Mouse (Mus musculus) cerebellum, adult 2 months (tissue): ENCODE results near the gene Dnajc1.

ENCODE experiments used
- CTCF ChIP-seq: fragments of 200-500 bp; IDR thresholded peaks from 2 replicates; pipeline ENCODE4 v1.5.1; 2011; ENCODE audit warnings: low read depth, mild to moderate bottlenecking, control low read depth, low read length, moderate library complexity, borderline replicate concordance; ENCODE audit not compliant: insufficient read depth
- POLR2A ChIP-seq: fragments of 200-500 bp; IDR thresholded peaks from 2 replicates; pipeline ENCODE4 v1.6.1; 2011; ENCODE audit warnings: low read length, control low read depth, borderline replicate concordance; ENCODE audit not compliant: insufficient read depth

DNA sequence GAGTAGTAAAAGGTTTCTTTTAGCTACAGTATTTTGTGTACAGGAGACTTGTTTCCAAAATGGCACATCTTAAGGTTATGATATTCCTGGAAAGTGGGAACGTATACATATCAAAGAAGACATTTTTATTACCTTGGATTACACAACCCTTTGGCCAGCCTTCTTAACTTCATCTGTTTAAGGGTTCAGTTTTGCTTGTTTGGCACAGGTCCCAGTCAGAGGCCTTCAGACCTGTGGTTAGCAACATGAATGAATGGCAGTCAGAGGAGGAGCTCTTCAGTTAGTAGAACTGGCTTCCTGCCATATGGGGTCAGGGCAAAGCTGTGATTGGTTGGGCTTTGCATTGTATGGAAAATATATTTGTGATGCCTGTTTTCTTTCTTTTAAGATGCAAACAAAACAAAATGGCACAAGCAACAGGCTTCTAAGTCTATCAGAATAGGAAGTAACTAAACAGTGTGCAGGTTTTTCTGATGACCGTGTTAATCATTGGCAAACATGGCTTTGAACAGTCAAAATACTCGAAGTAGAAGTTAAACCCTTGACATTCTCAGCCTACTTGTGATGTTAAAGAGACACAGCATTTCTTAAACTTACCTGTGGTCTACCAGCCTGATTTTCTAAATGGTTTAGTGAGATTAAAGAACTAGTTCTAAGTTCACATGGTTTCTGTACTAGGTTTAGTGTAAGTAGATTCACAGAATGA is 196.8 kb downstream of the Dnajc1 start:
- TF ChIP-seq CTCF (no peak), POLR2A (no peak)
